Mouse (Mus musculus): ENCODE results near the gene H13. TPM values are rescaled to one million over a fixed set of nuclear protein-coding genes. Genes with fewer than 3 reads are reported as not detected.
A peak's percentile ranks its signal among the peaks of the same experiment; 100 is the strongest.

H13 gene
- total RNA-seq, 1 experiment from 2014 or later: 89.7 TPM

DNA sequence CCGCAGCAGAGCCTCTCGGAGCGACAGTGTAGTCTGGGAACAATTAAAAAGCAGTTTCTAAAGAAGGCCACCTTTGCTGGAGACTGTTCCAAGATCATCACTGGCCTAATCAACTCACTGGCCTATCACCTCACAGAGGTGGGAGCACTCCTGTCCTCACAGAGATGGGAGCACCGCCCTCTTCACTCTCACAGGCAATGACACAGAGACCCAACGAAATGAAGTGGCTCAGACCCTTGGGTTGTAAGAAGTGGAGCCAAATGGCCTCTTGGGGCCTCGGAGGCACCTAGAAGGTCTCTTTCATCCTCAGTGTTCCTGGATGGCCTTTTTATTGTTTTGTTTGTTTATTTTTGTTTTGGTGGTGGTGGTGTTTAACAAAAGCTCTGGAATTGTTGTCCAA lies 57.0 kb downstream of the H13 start:
- no peak for ATAC-seq (ENCODE audit: extremely low read depth, insufficient number of reproducible peaks, low FRiP score, poor library complexity, severe bottlenecking)

GRCm38 (mm10) chr2:152726751-152727335 lies 57.6 kb downstream of the H13 start:
- no peak for ATAC-seq (ENCODE audit: extremely low read depth, insufficient number of reproducible peaks, low FRiP score, poor library complexity, severe bottlenecking)

GRCm38 (mm10) chr2:152727795-152728510 lies 58.7 kb downstream of the H13 start:
- ATAC-seq (ENCODE audit: extremely low read depth, insufficient number of reproducible peaks, low FRiP score, poor library complexity, severe bottlenecking): no peak

GRCm38 (mm10) chr2:152728594-152728993 lies 59.3 kb downstream of the H13 start:
- no peak for ATAC-seq (ENCODE audit: extremely low read depth, insufficient number of reproducible peaks, low FRiP score, poor library complexity, severe bottlenecking)

DNA sequence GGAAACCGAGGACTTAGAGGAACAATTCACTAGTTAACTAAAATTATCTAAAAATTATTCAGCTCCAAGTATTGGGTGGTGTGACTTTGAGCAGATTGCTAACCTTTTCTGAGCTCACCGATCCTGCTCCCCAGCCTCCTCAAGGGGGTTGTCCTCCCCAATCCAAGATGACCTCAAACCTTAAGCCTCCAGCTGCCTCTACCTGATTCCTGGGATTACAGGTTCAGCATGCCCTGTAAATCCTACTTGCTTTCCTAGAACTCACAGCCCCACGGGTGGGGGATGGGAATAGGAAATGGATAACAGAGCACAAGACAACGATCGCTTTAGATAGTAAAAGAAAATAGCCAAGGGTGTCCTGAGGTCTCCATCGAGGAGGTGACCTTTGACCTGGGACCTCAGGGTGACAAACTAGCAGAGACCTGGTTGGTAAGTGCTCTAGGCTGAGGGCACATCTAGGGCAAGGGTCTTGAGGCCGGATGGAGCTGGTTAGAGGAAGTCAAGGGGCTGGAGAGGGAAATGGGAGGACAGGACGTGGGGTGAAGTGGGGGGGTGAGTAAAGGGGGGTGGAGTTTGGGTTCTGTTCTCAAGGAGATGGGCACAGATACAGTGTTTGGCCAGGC lies 59.9 kb downstream of the H13 start:
- no peak for ATAC-seq (ENCODE audit: extremely low read depth, insufficient number of reproducible peaks, low FRiP score, poor library complexity, severe bottlenecking)

DNA sequence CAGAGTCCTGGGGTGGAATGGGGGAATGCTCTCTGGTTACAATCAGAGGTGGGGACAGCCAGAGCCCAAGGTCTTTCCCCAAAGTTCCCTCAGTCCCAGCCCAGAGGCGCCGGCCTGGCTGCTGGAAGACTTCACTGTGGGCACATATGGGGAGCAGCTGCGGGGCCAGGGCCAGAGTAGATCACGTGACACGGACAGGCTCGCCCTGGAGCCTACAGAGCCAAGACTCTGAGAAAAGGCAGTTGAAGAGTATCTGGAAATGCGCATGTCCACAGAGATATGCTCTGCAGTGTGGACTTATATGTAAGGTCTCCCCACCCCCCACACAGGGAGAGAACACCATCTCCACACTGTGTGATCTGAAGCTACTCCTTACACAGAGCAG lies 60.4 kb downstream of the H13 start:
- ATAC-seq (ENCODE audit: extremely low read depth, insufficient number of reproducible peaks, low FRiP score, poor library complexity, severe bottlenecking): no peak

- ATAC-seq (ENCODE audit: extremely low read depth, insufficient number of reproducible peaks, low FRiP score, poor library complexity, severe bottlenecking): no peak
Measured at GRCm38 (mm10) chr2:152733201-152733600, 63.9 kb downstream of the H13 start.

- no peak for ATAC-seq (ENCODE audit: extremely low read depth, insufficient number of reproducible peaks, low FRiP score, poor library complexity, severe bottlenecking)
Measured at GRCm38 (mm10) chr2:152734501-152734900, 65.2 kb downstream of the H13 start.

GRCm38 (mm10) chr2:152734984-152735383 lies 65.7 kb downstream of the H13 start:
- ATAC-seq (ENCODE audit: extremely low read depth, insufficient number of reproducible peaks, low FRiP score, poor library complexity, severe bottlenecking): 0 out of 2 replicates have a peak, but pooled peaks have one; percentile 21

DNA sequence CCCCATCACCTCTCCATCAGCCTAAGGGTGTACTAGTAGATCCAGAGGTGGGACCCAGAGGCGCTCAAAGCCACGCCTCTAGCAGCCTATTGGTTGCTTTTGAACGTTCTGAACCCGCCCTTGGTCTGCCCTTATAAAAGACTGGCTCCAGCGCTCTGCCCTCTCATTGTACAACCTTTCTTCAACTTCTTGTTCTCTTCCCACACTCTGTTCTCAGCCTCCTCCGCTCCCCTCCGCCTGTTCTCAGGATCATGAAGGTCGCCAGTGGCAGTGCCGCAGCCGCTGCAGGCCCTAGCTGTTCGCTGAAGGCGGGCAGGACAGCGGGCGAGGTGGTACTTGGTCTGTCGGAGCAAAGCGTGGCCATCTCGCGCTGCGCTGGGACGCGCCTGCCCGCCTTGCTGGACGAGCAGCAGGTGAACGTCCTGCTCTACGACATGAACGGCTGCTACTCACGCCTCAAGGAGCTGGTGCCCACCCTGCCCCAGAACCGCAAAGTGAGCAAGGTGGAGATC lies 66.9 kb downstream of the H13 start, which contains the start of gene Id1:
TSS of gene Id1 (plus strand) at position 162 of the 512 bp plus-strand sequence.
- ATAC-seq (ENCODE audit: extremely low read depth, insufficient number of reproducible peaks, low FRiP score, poor library complexity, severe bottlenecking): peak; percentile 78

GRCm38 (mm10) chr2:152736748-152737147 lies 67.5 kb downstream of the H13 start:
- no peak for ATAC-seq (ENCODE audit: extremely low read depth, insufficient number of reproducible peaks, low FRiP score, poor library complexity, severe bottlenecking)

DNA sequence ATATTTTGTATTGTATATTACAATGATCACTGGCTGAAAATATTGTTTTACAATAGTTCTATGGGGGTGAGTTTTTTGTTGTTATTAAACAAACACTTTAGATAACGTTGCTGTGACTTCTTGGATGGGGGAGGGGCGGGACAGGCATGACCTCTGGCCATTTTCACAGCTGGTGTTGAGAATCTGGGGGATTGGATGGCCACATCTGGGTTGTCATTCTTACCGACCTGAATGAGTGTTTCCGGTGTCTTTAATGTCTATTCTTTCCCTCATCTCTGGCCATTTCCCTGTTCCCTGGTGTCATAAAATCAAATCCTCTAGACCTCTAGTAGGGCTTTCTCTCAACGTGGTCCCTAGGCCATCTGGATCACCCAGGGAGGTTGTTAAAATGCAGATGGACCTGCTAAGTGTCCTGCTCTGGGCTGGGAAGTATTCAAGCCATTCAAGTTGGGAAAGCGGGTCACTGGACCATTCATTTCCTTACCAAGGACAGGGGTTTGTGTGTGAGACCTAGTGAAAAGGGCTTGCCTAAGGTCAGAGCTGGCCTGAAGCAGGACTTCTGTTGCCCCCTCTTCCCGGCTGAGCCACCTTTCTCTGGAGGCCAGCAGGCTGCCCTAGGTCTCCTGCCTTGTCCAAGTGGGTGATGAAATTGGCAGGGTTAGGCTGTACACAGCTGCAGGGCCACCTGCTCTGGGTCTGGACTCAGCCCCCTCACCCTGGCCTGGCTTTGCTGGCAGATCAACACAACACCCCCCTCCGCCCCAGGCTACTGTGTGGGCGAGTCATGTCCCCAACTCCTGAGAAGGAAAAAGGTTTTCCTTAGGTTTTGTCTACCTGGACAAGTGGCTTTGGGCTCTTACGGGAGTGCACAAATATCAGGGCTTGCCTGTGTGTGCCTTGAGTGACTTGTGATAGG lies 68.3 kb downstream of the H13 start:
- no peak for ATAC-seq (ENCODE audit: extremely low read depth, insufficient number of reproducible peaks, low FRiP score, poor library complexity, severe bottlenecking)

DNA sequence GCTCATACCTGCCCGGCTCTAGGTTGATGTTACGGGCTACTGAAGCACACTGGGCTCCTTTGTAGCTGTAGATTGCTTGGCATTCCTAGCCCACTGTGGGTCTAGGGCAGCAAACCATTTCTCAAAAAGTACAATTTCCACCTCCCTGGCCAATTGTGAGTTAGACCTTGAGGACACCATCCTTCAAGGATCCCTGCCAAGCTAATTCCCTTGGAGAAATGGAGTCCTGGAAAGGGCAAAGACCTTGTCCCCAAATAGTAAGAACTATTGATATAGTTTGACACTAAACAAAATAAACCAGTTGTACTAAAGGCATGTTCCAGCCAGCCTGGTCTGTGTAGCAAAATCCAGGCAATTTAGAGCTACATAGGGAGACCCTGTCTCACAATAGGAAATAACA lies 69.1 kb downstream of the H13 start:
- ATAC-seq (ENCODE audit: extremely low read depth, insufficient number of reproducible peaks, low FRiP score, poor library complexity, severe bottlenecking): no peak

DNA sequence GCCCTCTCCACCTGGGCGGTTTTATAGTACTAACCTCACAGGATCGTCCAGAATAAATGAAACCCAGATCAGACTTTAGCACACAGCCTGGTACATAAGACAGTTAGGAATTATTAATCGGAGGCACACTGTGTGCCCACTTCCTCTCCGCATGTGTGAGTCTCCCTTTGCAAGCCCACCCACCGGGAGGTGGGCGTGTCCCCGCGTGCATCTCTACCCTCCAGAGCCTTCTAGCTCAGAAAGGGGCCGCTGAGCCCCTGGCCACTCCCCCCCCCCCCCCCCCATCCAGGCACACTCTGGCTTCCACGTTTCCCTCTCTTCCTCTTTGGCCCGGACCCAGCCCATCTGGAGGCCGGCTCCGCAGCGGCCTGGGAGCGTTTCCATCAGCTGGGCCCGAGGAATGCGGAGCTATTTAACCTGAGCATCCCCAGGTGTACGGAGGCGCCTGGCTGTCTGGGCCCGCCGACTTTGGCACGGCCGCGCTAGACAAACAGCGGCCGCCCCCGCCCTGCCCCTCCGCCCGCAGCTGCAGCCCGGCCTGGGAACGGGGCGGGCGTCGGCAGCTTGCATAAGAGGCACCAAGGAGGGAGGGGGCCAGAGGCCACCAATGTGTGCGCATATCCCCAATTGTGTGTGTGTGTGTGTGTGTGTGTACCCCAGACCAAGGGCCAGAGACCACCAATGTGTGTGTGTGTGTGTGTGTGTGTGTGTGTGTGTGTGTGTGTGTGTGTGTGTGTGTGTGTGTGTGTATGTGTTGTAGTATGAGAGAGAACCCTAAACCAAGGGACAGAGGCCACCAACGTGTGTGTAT lies 70.0 kb downstream of the H13 start:
- ATAC-seq (ENCODE audit: extremely low read depth, insufficient number of reproducible peaks, low FRiP score, poor library complexity, severe bottlenecking): no peak

- ATAC-seq (ENCODE audit: extremely low read depth, insufficient number of reproducible peaks, low FRiP score, poor library complexity, severe bottlenecking): no peak
Measured at GRCm38 (mm10) chr2:152739842-152740260, 70.6 kb downstream of the H13 start.

DNA sequence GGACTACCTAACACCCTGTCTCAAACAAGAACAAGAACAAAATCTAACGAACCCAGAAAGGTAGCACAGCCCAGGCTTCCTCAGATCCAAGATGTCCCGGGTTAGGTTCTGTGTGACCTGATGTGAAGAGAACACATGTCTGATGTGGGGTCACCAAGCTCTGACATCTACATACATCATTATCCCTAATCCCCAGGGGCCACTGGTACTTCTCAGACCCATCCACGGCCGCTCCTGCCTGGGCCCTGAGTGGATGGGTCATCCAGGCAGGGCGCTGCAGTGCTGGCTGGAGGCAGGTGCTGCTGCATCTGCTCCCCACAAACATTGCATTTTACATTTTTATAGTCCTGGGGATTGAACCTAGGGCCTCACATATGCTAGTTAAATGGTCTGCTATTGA lies 71.2 kb downstream of the H13 start:
- ATAC-seq (ENCODE audit: extremely low read depth, insufficient number of reproducible peaks, low FRiP score, poor library complexity, severe bottlenecking): no peak

DNA sequence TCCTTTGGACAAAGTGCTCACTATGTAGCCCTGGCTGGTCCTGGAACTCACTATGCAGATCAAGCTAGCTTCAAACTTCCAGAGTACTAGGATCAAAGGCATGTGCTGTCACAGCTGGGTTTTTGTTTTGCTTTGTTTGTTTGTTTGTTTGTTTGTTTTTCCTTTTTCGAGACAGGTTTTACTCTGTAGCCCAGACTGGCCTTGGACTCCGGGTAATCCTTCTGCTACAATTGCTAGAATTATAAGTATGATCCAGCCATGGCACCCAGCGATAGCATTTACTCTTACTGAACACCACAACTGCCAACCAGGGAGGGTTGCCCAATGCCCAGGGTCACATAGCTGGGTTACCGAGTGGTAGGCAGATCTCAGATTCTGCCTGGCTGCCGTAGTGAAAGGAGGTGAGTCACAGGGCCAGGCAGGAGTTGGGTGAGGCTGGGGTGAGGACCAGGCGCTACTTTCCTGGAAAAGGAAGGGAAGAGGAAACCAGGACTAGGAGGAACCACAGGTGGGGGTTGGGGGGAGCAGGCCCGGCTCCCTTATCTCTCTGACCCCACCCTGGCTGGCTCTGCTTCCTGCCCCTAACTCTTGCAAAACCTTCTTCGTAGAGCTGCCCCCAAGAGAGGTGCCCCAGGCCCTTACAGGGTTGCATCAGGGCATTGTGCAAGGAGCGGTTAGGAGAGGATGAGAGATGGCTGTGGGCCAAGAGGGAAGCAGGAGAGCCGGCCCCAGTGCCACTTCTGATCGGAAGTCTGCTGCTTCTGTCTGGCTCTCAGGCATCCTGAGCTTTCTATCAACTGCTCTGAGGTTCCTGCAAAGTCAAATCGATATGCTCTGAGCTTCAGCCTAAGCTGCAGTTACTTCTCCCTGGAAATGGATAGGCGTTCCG lies 72.1 kb downstream of the H13 start:
- peak; percentile 58 for ATAC-seq (ENCODE audit: extremely low read depth, insufficient number of reproducible peaks, low FRiP score, poor library complexity, severe bottlenecking)

All from neutrophil, adult 5-6 weeks (primary cell).